In the genomic region with DNA sequence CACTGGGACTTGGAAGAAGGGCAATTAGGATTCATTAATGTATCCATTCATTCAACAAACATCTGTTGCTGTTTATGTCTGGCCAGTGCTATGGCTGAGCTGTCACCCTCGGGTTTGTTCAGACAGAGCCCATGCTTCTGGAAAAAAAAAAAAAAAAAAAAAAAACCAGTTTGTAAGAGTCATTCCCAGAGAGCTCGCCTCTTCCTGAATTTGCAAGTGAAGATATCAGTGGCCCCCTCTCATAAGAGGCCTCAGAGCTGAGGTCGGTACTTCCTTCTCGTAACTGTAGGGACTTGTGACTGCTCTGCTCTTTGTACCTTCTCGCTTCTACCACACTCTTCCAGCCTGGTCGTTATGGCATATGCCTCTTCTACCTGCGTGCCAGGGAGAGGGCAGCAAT, we compare ENCODE assay signal across 9 mouse cellular contexts. TPM values are rescaled to one million over a fixed set of nuclear protein-coding genes. Genes with fewer than 3 reads are reported as not detected.
DNase-seq lines count a peak whose midpoint lies in the region; ATAC-seq lines count a peak whose summit lies in the region.
"Had no signal": no experiment of that assay in that cellular context is flagged by ENCODE, and none has a peak within 500 bp of the region (broad histone marks: within the 10 kb centered on the region; RNA-seq: fewer than 3 reads in every experiment).

No protein-coding gene starts in this region.

- H3K36me3 ChIP-seq in heart, embryonic 12.5 days: no peaks in the 10 kb centered on the region
- H3K36me3 ChIP-seq in midbrain, embryonic 11.5 days (ENCODE audit: control insufficient read depth, insufficient read depth, low read length): no peaks in the 10 kb centered on the region
- H3K36me3 ChIP-seq in midbrain, embryonic 10.5 days: no peaks in the 10 kb centered on the region
- H3K36me3 ChIP-seq: neural tube, embryonic 12.5 days had no signal

- H3K27ac ChIP-seq in heart, embryonic 12.5 days (ENCODE audit: poor library complexity, severe bottlenecking): no peak overlapping the region
- H3K27ac ChIP-seq in midbrain, embryonic 11.5 days (ENCODE audit: low read depth, low read length): no peak overlapping the region
- H3K27ac ChIP-seq in midbrain, embryonic 10.5 days (replicated peaks): no peak overlapping the region
- H3K27ac ChIP-seq: neural tube, embryonic 12.5 days had no signal

- no peaks in the 10 kb centered on the region for H3K9me3 ChIP-seq in heart, embryonic 12.5 days (replicated peaks)
- no peaks in the 10 kb centered on the region for H3K9me3 ChIP-seq in midbrain, embryonic 11.5 days (ENCODE audit: control insufficient read depth, low read length)
- no peaks in the 10 kb centered on the region for H3K9me3 ChIP-seq in midbrain, embryonic 10.5 days (replicated peaks)
- H3K9me3 ChIP-seq: neural tube, embryonic 12.5 days had no signal

- H3K4me3 ChIP-seq in heart, embryonic 12.5 days: no peak overlapping the region
- no peak overlapping the region for H3K4me3 ChIP-seq in midbrain, embryonic 11.5 days (ENCODE audit: low read depth, low read length)
- no peak overlapping the region for H3K4me3 ChIP-seq in midbrain, embryonic 10.5 days

- H3K4me2 ChIP-seq in heart, embryonic 12.5 days: peak overlapping the region; percentile 97
- H3K4me2 ChIP-seq in midbrain, embryonic 11.5 days: peak overlapping the region; percentile 95; the same call in 1 of the 2 replicates

- no peak overlapping the region for H3K9ac ChIP-seq in heart, embryonic 12.5 days
- H3K9ac ChIP-seq in midbrain, embryonic 11.5 days (ENCODE audit: low read length): no peak overlapping the region

- 47% methylated on average over 7 of the region's 7 CpGs for WGBS in heart, embryonic 12.5 days
- WGBS in midbrain, embryonic 11.5 days: 79% methylated on average over 7 of the region's 7 CpGs
- WGBS in midbrain, embryonic 10.5 days: 86% methylated on average over 7 of the region's 7 CpGs

- no peak for DNase-seq in heart, postnatal 14 days
- no peak for DNase-seq in midbrain, embryonic 11.5 days (ENCODE audit: low spot score, missing footprints)
- DNase-seq in midbrain, embryonic 10.5 days (ENCODE audit: low spot score): no peak
- no peak for DNase-seq in layer of hippocampus, postnatal 25 days (ENCODE audit: extremely low spot score in 1 of 2, low spot score in 1 of 2)
- DNase-seq in adrenal gland, adult 18-20 months (ENCODE audit: low spot score in 2 of 2): no peak

- intact Hi-C loops in heart, postnatal 14 days (cut with DNase I): no loop called here

- ATAC-seq in heart, embryonic 12.5 days (ENCODE audit: insufficient number of reproducible peaks, low FRiP score): peak; percentile 43; the same call in 1 of the 2 replicates
- no peak for ATAC-seq in midbrain, embryonic 11.5 days (ENCODE audit: low FRiP score)
- ATAC-seq in inflammation-experienced regulatory T-cells, adult 6 months: peak; percentile 5
- ATAC-seq in neutrophil, adult 5-6 weeks (ENCODE audit: extremely low read depth, insufficient number of reproducible peaks, low FRiP score, poor library complexity, severe bottlenecking): peak; percentile 21

- peaks cover 8% of the 10 kb centered on the region; the same call in 1 of the 2 replicates for H3K27me3 ChIP-seq in heart, embryonic 12.5 days (replicated peaks)
- H3K27me3 ChIP-seq in midbrain, embryonic 11.5 days (ENCODE audit: control insufficient read depth, insufficient read depth, low read length): peaks cover 6% of the 10 kb centered on the region; the same call in 1 of the 2 replicates
- peaks cover 26% of the 10 kb centered on the region for H3K27me3 ChIP-seq in midbrain, embryonic 10.5 days (ENCODE audit: low read depth, poor library complexity, severe bottlenecking)

- H3K4me1 ChIP-seq in heart, embryonic 12.5 days (replicated peaks): peaks cover 11% of the 10 kb centered on the region; the same call in 1 of the 2 replicates
- 0 out of 2 replicates have a peak, but pooled peaks cover 6% of the 10 kb centered on the region for H3K4me1 ChIP-seq in midbrain, embryonic 11.5 days (ENCODE audit: control insufficient read depth, insufficient read depth, low read length)
- H3K4me1 ChIP-seq in midbrain, embryonic 10.5 days: peaks cover 11% of the 10 kb centered on the region

RNA-seq across cellular contexts. Expression of a gene that starts 1.1 kb away (rescaled TPM):
- 2.0 and 2.2 TPM in 2 replicates for polyA plus RNA-seq in heart, embryonic 12.5 days (2016; fragmentation: Nextera tagmentation; extraction: Ambion mirVana)
- total RNA-seq in heart, postnatal 14 days (2021): under 1 TPM; 0.72 to 0.93 TPM
- 0.72 and 0.80 TPM in 2 replicates for polyA plus RNA-seq in midbrain, embryonic 11.5 days (2014; fragmentation: Nextera tagmentation; extraction: Ambion mirVana)
- polyA plus RNA-seq in midbrain, embryonic 10.5 days (2016; fragmentation: Nextera tagmentation; extraction: Ambion mirVana): 0.64 and 0.65 TPM in 2 replicates
- polyA plus RNA-seq in inflammation-experienced regulatory T-cells, adult 6 months (2017; shearing (Covaris generic)): 100 to 1,000 TPM; 110 to 379 (median 324) TPM
- 72.7 and 76.0 TPM in 2 replicates for total RNA-seq in neutrophil, adult 5-6 weeks (2017)
- 1 to 10 TPM in 1 of 2 experiments, under 1 TPM in 1; 0.30 to 1.1 TPM for total RNA-seq in layer of hippocampus, postnatal 25 days (2021)
- 1 to 10 TPM; 3.5 to 7.2 TPM for total RNA-seq in adrenal gland, adult 18-20 months (2021)
